Mouse (Mus musculus) layer of hippocampus, adult 9-11 months (tissue): ENCODE measurements around the gene Zscan2.
"Not testable (repeated sequence)": the region's sequence is repeated elsewhere in the genome, so short reads cannot be mapped to it uniquely, and the experiment has no call there.

Experiments
- DNase-seq: peaks from one replicate; pipeline ENCODE4 v3.0.0; 2022

The Zscan2 gene

DNA sequence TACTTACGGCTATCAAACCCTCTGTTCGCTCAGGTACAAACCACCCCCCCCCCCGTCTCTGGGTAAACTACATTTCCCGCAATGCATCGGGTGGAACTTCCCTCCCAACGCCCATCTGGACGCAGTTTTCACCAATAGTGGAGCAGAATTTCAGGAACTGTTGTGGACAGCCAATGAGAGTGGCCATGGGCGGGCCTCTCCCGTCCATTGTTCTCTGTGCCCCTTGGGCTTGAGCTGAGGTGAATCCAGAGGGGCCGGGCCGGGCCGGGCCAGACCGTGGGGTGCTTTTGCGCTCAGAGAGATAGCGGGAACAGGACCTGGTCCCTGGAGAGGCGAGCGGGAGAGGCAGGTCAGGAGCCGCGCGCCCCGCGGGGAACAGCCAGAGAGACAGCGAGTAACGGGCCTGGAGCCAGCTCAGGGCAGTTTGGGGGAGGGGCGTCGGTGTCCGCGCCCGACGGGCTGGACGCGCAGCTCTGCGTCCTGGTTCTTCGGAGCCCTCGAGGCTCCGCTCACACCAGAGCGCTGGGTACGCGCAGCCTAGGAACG lies at the start of gene Zscan2:
Gene Zscan2 (plus strand): TSS at position 192 of the 546 bp plus-strand sequence.
- DNase-seq = peak; percentile 94

DNA sequence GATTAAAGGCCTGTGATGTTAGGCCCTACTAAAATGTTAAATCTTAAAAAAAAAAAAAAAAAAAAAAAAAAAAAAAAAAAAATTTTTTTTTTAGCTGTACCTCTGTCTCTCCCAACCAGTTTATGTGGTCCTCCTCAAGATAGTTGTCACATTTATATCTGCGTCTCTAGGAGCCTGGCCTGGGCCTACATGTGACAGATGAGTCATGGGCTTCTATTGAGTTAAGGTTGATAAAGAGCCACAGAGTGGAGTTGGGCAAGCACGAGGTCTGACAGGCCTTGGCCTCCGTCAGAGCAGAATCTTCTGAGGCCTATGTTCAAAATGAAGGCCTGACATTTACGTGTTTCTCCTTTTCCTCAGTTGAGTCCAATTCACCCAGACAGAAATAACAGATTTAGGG lies 47.3 kb upstream of the Zscan2 start:
- no peak for DNase-seq

DNA sequence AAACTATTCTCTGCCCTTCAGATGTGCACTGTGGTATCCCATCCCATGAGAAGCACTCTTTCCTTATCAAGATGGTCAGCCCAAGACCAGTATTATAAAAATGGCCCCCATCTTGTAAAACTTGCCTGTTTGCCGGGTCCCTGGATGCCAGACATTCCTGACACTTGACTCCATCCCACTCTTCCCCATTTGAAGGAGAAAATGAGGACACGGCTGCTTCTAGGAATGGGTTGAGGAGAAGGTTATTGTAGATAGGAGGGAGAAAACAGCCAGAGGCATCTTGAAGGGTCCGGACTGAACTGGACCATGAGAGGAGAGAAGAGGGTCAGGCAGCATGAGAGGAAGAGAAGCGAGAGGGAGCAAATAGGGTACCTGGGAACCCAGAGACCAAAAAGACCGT lies 44.1 kb upstream of the Zscan2 start:
- DNase-seq = no peak

DNA sequence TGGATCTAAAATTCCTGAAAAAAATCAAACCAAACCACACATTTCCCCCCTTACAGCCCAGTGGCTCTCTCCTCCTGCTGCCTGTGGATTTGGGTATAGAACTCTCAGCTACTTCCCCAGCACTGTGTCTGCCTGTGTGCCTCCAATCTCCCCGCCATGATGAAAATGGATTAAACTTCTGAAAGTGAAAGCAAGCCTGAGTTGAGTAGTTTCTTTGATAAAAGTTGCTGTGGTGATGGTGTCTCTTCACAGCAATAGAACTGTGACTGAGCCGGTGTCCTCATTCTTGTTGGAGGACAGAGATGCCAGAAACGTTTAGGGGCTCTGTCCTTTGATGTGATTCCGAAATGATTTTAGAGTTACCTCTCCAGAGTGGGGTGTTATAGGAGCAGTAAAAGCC lies 39.9 kb upstream of the Zscan2 start:
- DNase-seq = no peak

DNA sequence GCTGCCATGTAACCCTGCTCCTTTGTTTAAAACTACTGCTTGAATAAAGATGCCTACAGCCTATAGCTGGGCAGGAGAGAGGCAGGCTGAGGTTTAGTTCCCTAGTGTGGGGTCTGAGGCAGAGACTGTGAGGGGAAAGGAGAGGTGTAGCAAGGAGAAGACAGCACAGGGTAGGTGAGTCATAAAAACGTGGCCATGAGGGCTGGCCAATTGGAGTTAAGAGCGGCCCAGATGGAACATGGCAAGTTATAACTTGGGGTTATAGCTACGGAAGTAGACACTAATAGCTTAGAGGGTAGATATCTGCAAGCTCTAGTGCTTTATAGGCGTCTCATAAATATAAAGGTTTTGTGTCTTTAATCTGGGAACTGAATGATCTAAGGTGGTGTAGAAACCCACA lies 37.5 kb upstream of the Zscan2 start:
- no peak for DNase-seq

DNA sequence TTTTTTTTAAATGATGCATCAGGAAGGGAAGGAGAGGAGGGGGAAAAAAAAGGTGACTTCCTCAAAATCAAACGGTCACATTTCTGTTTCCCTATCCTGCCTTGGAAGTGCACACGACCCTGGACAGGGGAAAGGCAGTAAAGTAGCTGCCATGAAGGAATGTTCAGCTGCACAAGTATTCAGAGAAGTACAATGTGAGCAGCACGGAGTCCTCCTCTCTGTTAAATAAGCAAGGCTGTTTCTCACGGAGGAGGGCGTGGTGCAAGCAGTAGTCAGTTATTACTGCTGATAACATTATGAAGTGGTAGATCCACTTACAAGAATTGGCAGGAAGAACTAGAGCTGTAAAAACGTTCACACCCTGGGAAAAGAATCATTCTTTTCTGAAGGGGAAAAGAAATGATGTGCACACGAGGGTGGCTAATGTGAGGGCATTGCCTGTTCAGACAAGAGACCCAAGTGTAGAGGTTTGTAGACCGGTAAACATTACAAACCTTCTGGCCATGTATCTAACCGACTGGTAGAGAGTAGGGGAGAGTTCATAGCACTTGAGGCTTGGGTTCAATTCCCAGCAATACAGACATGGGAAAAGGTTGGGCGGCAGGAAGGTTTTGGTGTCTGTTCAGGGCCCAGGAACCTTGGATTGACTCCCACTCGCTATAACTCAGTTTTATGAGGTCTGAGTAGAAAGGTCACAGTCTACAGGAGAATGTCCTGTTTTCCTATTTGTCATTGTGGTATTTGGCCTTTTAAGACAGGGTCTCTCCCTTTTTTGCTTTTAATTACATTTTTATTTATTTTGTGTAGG lies 36.6 kb upstream of the Zscan2 start:
- no peak for DNase-seq

DNA sequence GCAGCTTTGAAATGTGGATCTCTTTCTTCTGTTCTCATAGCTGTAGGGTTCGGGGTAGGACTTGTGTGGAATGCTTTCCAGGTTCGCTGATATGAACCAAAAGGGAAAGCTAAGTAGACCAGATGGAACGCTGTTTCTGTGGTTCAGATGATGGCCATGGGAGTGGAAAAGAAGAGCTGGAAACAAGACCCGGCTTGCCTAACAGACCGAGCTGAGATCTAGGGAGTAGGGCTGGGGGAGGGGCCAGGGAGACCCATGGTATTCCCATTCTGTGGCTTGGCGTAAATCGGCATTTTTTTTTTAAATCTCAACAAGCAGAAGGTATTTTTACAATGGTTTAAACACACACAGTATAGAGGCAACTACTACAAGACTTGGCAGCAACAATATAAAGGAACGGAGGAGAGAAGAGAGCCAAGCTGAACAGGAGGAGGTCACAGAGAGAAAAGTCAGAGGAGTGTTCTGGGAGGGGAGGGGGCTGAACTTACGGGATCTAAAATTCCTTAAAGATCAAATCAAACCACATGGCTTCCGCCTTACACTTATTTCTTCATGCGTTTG lies 34.8 kb upstream of the Zscan2 start, which contains the start of gene Iqgap1:
Gene Iqgap1 (minus strand): TSS at position 132 of the 561 bp plus-strand sequence.
- no peak for DNase-seq

DNA sequence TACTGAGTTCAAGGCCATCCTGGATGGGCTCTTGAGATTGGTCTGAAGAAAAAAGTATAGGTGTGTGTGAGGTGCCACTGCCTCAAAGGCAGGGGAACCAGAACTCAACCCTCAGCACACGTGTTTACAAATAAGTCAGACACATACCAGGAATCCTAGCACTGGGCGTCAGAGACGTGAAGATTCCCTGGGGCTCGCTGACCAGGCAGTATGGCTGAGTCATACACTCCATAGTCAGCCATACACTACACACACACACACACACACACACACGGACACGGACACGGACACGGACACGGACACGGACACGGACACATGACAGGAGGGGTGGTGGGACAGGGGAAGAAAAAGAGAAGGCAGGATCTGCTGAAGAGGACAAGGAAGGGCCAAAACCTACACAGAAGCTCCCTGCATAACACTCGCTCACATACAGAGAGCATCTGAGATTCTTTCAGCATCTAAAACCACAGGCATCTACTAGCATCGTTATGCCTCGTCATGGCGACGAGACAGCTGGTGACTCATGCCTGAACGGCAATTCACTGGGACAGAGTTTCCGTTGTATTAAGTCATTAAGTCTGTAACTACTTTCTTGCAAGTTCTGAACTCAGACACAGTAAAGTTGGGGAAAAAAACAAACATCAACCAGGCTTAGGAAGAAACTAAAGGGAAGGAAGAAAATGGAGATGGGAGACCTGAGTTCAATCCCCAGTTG lies 32.4 kb upstream of the Zscan2 start:
- no peak for DNase-seq

DNA sequence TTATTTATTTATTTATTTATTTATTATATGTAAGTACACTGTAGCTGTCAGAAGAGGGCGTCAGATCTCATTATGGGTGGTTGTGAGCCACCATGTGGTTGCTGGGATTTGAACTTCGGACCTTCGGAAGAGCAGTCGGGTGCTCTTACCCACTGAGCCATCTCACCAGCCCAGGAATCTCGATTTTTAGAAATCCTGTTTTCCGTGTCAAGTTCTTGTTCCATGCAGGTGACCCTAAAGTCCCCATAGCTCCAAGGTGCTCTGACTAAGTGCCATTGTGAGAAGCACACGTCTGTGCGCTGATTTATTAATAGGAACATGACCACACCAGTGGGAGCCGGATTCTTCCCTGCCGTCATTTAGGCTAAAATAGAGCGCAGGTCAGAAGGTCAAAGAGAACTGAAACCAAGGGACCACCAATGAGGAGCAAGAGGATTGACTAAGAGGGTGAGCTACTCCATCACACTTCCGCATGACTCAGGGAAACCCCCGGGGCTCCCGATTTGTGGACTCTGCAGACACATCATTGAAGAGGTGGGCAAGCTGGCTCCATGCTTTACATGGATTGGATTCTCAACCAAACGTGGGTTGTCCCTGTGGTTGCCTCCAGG lies 30.4 kb upstream of the Zscan2 start:
- DNase-seq = peak; percentile 48

DNA sequence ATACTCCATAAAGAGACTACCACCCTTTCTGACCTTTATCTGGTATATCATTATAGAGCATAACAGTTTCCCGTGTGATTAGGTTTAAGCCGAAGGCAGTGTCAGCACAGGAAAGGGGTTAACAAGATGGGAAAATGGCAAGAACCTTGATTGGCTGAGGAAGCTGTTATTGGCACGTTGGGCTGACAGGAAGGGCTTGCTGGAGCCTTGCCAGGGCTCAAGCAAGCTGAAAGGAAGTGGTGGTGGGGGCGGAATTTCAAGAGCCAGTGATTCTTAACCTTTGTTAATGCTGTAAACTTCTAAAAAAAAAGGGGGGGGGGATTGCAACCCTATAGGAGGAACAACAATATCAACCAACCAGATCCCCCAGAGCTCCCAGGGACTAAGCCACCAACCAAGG lies 28.5 kb upstream of the Zscan2 start:
- DNase-seq = no peak

DNA sequence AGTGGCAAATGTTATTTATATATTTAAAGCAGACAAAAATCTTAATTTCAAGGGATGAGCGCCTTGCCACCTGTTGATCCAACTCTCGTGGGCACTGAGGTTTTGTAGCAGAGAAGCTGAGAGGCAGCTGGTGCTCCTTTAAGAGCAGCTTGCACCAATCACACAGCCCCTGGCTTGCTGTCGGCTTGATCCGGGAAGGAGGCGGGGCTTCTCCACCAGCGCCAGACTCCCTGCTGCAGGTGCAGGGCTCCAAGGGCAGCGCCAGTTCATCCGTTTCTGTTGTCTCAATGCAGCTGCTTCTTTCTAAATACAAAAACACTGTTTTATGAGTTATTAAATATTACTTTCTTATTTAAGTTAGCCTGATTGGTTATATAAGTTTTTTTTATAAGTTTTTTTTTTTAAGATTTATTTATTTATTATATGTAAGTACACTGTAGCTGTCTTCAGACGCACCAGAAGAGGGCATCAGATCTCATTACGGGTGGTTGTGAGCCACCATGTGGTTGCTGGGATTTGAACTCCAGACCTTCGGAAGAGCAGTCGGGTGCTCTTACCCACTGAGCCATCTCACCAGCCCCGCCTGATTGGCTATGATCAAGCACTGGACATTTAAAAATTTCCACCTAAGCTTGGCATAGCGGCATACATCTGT lies 27.6 kb upstream of the Zscan2 start:
- not testable (repeated sequence) for DNase-seq

DNA sequence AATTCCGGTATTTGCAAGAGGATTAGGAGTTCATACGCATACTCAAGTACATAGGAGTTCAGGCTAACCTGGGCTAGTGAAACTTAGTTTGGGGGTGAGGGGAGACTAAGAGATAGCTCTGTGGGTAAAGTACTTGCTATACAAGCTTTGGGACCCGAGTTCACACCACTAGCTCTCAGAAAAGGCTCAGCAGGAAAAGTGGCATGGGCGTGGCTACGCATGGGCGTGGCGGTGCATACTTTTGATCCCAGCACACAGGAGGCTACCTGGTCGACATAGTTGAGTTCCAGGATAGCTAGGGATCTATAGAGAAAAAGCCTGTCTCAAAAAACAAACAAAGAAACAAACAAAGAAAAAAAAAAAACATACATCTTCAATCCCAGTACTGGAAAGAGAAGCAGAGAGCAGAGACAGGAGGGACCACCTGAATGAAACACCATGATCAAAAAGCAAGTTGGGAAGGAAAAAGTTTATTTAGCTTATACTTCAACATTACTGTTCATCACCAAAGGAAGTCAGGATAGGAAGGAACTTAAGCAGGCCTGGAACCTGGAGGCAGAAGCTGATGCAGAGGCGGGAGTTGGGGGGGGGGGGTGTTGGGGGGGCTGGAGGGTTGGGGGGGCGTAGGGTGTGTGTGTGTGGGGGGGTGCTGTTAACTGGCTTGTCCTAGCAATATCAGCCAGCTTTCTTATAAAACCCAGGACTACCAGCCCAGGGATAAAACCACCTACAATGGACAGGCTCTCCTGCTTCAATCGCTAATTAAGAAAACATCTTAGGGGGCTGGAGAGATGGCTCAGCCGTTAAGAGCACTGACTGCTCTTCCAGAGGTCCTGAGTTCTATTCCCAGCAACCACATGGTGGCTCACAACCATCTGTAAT lies 26.8 kb upstream of the Zscan2 start:
- no peak for DNase-seq

DNA sequence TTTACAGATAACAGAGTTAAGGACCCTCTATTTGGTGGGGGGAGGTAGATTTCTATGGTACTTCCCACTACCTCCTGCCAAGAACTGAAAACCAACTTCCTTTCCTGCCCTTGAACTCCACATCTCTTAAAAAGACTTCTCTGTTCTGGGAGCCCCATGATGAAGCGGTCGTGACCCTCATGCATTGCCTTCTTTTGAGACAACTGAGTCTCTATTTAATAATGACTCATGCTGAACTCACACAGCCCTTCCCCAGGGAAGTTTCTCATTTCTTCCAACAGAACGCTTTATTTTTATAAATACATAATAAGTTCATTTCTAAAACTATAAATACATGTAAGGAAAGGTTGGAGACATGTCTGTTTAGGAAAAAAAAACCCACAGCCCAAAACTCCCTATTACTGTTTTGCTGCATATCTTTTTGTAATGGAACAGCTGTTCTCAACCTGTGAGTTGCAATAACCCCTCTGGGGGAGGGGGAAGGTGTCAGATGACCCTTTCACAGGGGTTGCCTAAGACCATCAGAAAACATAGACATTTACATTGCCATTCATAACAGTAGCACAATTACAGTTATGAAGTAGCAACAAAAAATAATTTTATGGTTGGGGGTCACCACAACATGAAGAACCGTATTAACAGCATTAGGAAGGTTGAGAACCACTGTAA lies 24.6 kb upstream of the Zscan2 start:
- no peak for DNase-seq

DNA sequence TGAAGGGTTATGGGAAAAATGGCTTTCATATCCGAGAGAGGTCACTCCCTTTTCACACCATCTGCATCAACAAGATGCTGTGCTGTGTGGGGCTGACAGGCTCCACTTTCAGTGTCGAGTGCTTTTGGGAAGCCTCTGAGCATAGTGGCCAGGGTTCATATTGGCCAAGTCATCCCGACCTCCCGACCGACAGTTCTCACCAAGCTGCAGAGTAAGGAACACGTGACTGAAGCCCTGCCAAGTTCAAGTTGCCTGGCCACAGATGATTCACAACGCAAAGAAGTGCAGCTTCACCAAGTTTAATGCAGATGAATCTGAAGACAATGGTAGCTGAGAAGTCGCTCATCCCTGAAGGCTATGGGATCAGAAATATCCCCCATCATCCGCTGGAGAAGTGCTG lies 23.0 kb upstream of the Zscan2 start:
- DNase-seq = no peak

DNA sequence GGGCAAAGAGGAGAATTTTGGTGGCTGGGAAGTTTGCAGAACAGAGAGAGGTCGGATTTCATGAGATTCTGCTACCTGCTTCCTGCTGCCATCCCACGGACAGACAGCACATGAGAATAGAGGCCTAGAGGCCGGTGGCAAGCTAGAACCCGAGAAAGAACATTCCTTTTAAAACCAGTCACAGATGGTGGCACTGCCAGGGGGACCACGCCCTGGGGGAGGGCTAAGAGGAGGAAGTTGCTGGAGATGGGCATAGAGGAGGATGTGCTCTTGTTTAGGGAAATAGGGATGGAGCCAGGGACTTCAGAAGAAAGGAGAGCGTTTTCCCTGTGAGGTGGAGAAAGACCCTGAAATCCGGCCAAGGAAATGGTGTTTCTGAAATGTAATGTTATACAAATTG lies 22.5 kb upstream of the Zscan2 start:
- no peak for DNase-seq

DNA sequence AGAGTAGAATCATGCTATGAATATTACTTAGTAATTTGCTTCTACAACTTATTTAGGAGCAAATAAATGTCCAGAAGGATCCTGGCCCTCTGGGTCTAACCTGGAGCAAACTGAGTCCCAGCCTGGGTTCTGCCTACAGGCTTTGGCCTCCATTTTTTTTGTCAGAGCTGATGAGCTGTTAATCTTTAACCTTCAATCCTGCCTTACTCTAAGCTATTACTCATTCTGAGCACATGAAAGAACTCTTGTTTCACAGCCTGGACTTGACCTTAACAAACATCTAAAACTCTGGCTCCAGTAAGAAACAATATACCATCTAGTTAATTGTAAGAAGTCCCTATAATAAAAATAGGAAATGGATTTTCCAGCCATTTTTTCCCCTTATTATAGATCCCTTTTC lies 21.0 kb upstream of the Zscan2 start:
- DNase-seq = no peak

DNA sequence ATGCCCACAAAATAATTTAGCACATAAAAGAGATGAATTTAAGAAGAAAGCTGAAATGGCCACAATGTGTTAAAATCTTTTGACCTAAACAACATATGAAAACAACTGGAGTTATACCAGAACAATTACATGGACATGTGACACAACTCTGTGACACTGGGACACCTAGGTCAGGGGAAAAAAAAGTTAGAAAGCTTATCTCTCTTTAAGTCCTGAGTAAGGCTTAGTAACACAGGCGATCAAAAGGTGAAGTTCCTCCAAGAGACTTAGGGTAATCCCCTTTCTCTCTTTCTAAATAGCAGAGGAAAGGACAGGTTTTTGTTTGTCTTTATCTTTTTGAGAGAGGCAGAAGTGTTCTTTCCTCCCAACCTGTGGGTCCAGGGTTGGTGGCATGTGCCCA lies 20.5 kb upstream of the Zscan2 start:
- no peak for DNase-seq

DNA sequence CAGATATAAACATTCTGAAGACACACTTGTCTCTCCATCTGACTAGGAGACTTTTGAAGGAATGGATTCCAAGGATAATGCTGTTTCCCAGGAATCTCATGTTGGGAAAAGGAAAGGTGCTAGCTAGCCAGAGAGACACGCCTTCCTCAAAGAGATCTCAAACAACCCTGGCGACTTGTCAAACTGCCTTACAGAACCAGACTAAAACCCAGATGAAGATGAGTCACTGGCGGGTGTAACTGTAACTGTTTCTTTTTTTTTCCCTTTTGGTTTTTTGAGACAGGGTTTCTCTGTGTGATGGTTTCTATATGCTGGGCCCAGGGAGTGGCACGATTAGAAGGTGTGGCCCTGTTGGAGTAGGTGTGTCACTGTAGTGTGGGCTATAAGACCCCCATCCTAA lies 19.8 kb upstream of the Zscan2 start:
- no peak for DNase-seq

DNA sequence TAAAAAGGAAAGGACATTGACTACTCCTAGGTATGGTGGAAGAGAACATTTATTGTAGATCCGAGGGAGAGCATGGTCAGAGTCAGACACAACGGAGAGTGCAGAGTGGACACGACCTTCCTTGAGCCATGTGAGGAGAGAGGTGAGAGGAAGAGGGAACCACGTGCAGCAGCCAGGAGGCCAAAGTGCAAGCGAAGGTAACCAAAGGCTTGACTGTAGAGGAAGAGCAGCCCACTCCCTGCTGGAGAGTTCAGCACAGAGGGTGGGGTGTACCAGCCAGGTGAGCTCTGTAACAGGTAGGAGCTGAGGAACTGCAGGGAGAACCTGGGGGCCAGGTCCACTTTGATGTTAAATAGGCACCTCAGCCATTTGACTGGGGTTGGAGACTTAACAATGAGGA lies 18.6 kb upstream of the Zscan2 start:
- DNase-seq = no peak

DNA sequence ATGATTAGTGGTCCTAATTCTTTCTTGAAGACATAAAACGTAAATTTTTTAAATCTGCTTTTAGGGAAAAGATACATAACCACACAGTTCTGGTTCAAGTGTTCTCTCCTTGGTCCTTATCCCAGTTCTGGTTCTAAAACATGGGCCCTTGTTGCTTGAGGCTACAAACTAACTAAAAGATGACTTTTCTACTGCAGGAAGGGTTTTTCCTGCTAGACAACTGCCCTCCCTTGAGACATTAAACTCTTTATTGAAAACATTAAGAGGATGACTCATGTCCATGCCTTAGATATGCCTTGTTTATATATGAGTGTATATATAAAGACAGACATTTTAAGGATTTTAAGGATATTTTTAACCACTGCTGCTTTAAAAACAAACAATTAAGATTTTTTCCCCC lies 17.5 kb upstream of the Zscan2 start:
- no peak for DNase-seq
